Mouse (Mus musculus) layer of hippocampus, postnatal 36 days (tissue): ENCODE measurements at regions not wholly inside any gene's neighbourhood (a gene's known extent, or its start where the extent isn't known, plus 50 kb on each side); places are given as distances from the start of the nearest gene placed in this dataset.

Experiments
- DNase-seq, 2 experiments: peaks; one replicate each; pipeline ENCODE4 v3.0.0; 2022

DNA sequence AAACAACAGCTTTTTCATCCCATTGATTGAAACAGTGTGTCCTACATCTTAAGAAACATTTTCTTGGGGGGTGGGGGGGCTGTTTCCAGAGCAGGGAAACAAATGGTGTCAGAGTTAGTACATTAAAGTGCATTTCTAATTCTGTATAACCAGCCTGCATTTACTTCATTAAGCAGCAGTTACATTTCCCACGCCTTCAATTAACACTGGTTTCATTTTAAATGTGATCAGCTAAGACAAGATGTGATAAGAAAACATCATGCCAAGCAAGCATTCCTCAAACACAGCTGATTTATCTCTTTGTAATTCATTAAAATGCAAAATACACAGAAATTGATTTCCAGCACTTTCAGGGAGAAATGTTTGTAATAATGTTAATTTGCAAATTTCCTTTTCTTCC is 122.0 kb downstream of the Olfr1505 start:
- no peak for DNase-seq

DNA sequence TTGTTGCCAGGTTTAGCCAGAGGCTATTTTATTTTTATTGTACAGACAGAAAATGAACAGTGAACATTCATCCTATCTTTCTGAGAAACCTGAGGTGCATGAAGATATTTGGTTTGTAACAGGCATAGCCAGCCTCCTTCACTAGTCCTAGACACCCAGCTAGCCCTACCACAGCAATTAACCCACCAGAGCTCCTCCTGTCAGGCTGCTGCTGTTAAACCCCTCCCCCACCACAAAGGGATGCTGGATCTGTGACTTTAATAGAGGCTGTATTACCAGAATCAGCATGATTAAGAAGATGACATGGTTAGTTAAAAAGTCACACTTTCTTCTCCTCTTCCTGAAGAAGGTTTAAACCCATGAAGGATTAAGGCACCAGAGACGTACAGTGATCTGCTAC is 122.5 kb downstream of the Olfr1505 start:
- no peak for DNase-seq

DNA sequence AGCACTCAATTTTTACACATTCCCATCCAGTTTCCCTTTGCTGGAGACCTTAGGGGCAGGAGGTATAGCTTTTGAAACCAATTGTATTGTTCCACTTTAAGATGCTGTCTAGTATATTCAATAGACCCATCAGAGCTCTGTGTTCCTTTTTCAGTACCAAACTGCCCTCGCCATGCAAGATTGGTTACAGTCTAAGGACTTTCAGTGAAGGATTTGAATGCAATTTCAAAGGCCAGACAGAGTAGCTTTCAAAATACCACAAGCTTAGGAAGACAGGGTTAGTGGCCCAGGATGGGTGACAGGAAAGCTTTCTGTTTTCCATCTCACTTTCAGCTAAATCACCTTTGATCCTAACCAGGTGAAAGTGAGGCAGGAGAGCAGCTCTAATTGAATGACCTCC is 123.4 kb downstream of the Olfr1505 start:
- no peak for DNase-seq

DNA sequence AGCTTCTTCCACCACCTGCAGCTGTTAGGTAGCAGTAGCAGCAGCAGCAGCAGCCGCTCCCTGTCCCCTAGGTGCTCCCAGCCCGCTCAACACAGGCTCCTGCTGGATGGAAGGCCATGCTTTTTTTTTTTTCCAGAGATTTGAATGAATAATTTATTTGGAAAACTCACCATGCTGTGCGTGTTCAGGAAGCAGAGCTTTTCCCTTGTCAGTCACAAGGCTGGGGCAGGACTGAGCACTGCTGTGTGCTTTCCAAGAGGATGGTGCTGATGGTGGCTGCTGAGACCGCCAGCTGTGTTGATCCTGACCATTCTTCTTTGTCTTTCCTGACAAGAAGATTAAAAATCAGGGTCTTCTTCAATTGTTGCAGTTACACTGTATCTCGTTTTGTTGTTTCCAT is 129.4 kb downstream of the Olfr1505 start:
- DNase-seq = no peak

DNA sequence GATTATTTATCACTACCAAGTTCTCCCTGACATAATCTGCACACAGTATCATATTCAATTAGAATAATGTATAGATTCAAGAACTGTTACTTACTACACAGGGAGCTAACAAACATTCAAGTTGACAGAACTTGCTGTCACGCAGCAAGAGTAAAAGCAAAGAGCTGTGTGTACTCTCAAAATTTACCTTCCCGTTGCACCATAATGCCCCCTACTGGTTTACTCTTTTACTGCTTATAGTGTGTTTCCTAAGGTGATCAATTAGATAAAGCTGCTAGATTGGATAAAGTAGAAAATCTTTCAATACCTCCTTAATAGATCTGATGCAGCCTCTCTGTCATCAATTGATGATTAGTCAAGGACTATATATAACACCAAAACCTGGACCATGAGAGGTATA is 132.1 kb downstream of the Olfr1505 start:
- DNase-seq = no peak

DNA sequence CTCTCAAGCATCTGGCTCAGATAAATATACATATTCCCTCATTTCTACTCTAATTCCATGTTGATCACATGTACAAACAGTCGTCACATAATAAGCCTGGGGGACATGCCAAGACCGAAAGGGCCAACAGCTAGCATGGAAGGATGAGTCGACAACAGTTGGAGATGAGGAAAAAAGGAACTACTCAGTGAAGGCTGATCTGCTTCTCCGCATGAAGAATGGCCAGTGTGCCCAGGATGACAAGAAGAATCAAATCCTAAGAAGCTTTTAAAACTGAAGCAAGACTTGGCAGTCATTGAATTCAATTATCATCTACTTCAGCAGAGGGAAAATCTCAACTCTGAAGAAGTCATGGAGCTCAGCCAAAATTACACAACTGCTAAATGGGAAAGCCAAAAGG is 138.7 kb downstream of the Olfr1505 start:
- no peak for DNase-seq

DNA sequence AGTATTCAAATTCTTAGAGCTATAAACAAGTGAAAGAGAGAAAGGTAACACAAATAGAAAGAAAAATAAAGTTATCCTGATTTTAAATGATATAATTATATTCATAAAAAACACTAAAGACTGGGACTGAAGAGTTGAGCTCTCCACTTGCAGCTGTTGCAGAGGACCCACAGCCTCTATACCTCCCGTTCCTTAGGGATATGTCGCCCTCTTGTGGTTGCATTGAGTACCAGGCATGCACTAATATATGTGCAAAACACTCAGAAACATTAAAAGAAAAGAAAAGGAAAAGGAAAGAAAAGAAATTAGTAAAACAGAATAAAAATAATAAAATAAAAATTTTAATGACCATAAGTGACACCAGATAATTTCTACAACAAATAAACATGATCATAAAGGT is 167.2 kb downstream of the Olfr1505 start:
- peak in 1 of 2 experiments; percentile 2 for DNase-seq

DNA sequence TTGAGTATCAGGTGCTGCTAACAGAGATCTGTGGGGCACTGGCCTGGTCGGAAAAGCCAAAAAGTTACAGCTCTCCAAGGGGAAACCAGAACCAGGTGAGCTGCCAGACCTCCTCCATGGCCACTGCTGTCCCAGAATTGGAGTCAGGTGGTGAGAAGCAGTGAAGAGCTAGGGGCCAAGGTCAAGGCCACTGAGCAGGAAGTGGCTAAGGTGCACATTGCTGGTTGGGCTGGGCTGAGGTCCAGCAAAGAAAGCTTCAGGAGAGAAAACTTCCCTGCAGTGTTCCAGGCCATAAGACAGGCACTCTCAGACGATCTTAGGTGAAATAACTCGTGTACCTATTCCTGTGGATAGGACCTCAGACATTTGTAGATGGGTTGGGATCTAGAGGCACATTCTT is 171.4 kb downstream of the Olfr1505 start:
- no peak for DNase-seq

DNA sequence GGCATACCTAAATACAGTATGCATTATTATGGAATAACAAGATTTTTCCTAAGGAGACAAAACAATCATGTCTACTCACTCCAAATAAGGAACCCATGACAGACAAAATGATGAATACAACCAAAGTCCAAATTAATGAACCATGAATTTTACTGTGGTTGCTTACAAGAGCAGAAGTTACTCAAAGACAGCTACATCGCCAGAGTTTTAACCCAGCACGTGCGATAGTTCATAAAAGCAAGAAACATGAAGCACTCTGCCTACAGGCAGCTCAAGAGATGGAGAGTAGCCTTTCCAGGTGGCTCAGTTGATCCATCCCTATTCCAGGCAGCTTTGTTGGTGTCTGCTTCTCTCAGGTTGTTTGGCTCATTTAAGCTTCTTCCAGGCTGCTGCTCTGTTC is 176.8 kb downstream of the Olfr1505 start:
- DNase-seq = no peak

DNA sequence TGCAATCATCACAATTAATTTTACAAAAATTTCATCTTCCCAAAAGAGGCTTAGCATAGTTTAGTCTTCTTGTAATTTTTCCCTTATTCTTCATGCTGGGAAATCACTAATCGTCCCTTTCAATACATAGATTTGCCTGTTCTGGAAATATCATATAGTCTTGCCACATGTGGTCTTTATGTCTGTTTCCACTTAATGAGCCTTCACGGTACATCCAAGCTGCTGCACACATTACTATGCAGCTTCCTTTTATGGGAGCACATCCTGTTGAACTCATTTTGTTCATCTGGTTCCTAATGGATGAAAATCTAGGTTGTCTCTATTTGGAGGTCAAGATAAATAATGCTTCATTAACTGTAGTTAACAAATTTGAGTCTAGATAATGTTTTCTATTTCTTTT is 180.9 kb downstream of the Olfr1505 start:
- DNase-seq = no peak

DNA sequence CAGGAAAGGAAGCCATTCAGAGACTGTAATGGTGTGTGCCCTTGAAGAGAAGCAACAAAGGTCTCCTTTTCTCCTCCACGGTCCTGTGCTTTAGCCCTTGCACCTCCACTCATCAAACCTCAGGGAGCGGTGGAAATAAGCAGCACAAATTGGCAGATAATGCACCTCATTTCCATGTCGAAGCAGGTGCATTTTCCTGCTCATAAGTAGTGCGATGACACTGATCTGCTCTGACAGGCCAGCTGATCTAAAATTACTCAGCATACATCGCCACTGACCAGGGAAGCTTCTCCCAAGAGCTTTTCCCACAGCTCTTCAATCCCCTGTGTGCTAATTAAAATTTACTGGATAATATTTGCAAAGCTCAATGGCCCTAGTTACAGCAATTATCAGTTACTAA is 182.9 kb downstream of the Olfr1505 start:
- DNase-seq = no peak

DNA sequence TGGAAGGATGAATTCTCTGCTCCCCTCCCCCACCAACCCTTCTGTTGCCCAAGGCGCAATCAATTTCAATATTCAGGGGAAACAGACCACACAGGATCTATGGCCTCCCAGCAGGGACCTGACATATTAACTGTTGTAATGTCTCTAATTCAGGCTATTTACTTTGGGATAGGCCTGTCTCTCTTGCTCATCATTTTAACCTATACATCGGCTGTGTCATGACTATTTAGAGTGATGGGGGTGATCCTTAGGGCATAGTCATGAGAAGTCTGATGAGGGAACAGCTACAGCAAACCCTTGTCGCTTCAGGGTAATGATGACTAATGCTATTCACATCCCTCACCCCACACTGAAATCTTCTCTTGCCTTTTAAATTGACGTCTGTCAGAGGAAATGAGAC is 195.8 kb downstream of the Olfr1505 start:
- DNase-seq = no peak

DNA sequence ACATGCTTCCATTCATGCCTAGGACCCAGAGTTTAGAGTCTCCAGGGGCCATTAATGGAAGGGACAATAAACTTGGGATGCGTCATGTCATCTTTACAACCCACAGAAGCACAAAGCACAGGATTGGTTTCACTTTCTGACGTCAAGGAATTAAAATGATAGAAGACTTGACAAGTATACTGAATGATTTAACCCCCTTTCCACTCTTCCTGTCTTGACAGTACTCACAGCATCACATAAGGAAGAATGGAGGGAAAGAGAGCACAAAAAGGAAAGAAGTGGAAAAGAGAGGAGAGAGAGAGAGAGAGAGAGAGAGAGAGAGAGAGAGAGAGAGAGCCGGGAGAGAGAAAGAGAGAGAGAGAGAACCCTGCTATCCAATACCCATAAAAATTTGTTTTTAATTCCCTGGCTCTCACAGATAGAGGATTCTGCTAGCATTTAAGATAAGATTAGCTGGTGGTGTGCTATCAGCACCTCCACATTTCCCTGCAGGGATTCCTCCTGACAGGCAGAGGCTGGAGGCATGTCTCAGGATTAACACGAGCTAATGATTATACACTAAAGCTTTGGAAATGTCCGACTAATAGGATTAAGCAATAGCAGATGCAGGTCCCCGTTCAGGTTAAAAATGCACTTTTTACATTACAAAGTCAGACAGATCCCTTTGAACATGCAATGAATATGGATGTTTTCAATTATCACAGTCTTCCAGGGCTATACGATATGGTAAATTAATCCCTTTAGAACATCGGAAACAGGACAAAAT is 210.2 kb downstream of the Olfr1505 start:
- DNase-seq = no peak

DNA sequence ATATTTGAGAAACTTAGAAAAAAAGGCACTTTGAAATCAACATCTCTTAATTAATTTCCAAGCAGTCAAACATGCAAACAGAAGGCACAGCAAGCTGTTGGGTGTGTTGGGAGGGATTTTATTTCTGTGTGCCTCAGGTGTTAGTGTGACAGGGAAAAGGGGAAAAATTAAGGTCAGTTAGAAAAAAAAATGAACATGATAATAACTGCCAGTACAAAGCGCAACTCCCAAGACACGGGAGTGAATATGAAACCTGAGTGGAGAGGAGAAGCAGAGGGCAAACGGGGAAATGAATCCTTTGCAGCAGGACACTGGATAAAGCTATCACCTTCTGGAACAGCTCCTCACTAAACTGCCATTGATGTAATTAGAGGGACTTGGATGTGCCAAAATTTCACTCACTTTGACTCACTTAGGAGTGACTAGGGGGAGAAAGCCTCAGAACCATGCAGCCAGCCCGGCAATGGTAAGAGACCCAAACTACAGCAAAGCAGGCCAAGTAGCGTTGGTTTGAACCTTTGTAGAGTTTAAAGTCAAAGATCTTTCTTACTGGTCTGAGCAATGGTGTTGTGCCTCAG is 211.0 kb downstream of the Olfr1505 start:
- no peak for DNase-seq

DNA sequence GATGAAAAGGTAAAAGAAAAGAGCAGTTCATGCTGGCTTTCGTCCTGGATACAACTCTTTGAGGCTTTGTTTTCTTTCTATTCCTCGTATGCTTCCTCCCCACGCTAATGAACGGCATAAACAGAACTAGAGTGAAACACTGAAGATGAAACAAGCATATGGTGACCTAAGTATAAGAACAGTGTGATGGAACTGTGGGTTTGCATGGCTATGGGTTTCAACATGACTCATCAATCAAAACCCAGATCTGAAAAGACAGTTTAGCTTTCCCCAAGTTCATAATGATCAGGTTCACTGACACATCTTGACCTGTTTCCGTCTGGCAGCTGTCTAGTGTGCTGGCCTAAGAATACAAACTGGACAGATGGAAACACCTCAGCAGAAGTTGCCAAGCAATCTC is 211.7 kb downstream of the Olfr1505 start:
- no peak for DNase-seq

DNA sequence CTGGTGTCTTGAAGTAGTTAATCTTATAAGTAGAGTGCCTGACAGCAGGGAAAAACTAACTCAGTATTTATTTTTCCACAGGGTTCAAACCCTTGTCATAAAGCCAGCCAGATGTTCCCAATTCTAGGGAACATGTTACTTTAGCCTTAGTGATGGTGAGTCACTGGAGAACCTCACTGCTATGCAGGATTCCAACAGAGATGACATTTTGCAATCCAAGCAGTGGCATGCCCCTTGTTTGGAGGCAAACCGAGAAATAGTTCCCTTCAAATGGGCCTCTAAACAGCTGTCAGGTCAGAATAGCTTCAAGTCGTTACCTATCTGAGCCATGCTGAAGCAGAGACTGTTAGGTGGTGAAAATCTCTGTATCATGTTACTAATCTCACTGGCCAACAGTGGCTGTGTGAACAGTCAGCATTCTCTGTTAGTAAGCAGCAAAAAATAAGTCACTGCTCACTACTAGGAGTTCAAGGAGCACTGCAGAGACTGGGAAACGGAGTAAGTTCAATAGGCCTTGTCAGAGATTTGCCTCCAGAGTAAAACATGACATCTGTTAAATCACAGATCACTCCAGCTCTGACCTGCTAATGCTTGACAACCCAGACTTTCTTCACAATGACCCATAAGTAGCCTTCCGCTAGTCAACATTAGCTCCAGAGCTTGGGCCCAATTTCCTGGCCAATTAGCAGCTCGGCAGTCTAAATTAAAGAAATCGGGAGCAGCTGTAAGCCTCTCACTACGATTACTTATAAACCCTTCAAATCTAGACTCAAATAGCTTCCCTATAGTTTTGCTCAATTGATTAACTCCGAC is 215.3 kb downstream of the Olfr1505 start:
- no peak for DNase-seq

DNA sequence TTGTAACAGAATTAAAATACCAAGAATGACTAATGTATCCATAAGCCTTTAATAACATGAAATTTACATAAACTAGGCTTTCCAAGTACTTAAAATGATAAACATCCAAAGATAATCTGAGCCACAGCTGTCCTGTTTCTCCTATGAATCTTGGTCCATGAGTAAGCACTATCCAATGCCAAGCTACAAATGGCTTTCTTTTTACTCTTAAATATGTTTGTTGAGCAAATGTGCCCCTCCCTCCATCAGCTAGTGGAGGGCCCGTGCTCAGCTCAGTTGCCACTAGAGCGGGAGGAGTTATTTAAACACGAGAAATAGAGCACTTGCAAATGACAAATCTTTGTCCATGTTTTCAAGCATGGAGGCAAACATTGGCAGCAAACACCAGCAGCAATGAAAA is 247.9 kb downstream of the Olfr1505 start:
- DNase-seq = no peak

DNA sequence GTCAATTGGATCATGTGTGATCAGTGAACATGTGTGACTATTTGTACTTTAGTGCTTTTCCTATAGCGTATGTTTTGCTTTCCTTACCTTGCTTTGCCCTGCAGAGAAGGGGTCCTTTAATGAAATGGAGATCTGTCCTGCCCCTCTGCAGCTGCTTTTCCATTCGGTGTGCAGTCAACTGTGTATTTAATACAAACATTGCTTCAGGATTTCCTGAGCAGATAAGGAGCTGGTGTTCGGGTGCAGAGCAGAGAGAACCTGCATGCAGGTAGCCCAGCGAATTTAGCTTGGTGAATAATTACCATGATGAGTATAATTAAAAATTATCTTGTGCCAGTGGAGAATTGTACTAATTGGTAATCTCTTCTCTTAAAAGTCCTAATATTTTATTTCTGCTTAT is 249.4 kb downstream of the Olfr1505 start:
- no peak for DNase-seq

DNA sequence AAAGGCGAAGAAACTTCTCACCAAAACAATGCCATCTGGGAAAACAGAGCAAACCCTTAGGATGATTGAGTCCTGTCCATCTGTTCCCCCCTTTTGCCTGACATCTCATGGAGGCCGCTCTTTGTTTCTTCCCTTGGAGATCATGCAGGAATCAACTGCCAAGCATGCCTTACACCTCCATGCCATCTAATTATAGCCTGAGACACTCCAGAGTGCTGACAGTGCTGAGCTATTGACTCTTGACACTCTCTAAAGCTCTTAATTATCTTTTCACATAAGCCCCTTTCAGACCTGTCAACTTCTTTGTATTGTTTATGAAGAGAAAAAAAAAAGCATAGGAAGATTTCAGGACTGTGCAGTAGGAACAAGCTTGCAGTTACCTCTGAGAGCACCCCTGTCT is 252.4 kb downstream of the Olfr1505 start:
- no peak for DNase-seq

DNA sequence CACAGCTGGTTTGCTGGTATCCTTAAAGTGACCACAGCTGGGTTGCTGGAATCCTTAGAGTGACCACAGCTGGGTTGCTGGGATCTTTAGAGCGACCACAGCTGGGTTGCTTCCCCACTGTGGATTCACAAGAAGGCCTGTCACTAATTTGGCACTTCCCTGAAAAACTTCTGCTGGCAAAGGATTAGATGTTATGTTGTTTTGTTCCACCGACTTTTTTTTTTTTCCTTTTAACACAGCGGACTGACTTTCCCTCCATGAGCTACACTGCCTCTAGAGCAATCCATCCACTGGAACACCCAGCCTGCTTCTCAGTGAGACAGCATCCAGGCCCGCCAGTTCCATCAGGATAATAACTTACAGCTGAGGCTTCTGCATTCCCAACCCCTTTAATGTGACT is 266.9 kb downstream of the Olfr1505 start:
- no peak for DNase-seq

DNA sequence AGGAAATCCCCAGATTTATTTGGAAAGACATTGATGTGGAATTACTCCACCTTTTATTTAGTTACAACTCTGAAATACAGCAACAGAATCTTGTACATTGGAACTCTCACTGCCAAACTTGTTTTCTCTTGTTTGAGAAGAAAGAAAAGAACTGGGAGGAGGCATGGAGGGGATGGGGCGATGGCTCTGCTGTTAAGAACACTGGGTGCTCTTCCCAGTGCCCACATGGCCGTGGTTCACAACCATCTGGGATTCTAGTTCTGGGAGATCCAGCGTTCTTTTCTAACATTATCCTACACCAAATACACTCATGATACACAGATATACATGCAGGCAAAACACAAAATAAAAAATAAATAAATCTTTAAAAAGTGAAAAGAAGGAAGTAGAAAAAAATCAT is 267.6 kb downstream of the Olfr1505 start:
- peak; percentile 5 to 15 for DNase-seq

DNA sequence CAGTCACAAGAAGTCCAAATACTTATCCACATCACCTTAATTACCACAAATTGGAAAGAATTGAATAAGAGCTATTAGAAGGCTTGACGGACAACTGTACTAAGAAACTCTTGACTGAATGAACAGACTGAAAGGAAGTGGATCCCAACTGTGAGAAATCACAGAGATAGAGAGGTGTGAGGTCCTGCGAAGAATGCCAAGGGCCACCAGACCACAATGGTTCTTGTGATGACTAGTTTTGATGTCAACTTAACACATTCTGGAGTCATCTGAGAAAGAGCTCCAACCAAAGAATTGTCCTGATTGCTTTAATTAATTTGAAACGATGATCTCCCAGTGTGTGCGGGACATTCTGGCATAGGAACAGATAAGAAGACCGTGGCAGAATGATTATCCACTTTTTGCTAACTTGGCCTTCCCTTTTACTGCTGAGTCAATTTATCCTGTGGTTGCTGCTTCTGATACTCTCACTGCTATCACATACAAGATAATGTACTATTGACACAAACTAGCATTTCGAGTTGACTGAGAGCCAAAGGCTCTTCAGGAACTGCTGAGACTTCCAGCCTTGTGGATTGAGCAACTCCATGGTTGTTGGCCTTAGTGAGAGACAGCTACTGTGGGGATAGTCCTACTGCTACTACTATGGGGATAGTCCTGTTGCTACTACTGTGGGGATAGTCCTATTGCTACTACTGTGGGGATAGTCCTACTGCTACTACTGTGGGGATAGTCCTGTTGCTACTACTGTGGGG is 268.5 kb downstream of the Olfr1505 start:
- no peak for DNase-seq

DNA sequence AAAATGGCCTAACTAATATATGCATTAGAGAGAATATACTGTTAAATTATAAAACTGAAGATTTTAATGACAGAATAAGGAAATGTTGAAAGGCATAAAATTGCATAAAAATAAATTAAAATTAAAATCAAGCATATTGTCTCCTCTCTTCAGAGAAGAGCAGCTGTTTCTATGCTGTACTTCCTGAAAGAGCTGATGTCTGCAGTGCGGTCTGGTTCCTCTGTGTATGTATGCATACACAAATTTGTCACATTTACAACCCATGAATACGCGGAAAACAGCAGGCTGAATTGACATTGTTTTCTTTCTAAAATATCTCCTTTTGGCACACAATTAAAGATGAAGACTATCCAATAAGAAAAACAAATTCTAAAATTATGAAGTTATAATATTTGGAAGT is 278.5 kb downstream of the Olfr1505 start:
- DNase-seq = no peak
